Mouse (Mus musculus) forebrain, embryonic 13.5 days (tissue): ENCODE data around the gene Hs2st1. TPM values are rescaled to one million over a fixed set of nuclear protein-coding genes. Genes with fewer than 3 reads are reported as not detected.

Source experiments
- ATAC-seq: fragments of 200-750 bp; cut with Nextera tagmentation; 2 replicates; pipeline ENCODE4 v1.8.0; 2017
- H3K27ac ChIP-seq: fragments of 300-500 bp; sonication (generic); 2 replicates; pipeline ENCODE4 v1.5.1; 2015; ENCODE audit warnings: inconsistent platforms, mild to moderate bottlenecking, moderate library complexity
- H3K27me3 ChIP-seq: fragments of 300-500 bp; sonication (generic); 2 replicates; pipeline ENCODE4 v1.6.1; 2015; ENCODE audit warnings: mild to moderate bottlenecking, inconsistent platforms
- H3K36me3 ChIP-seq: fragments of 300-500 bp; sonication (generic); 2 replicates; pipeline ENCODE4 v1.6.1; 2015; ENCODE audit warnings: mild to moderate bottlenecking, inconsistent platforms; ENCODE audit not compliant: poor library complexity, severe bottlenecking
- H3K4me1 ChIP-seq: fragments of 300-500 bp; sonication (generic); 2 replicates; pipeline ENCODE4 v1.6.1; 2015; ENCODE audit warnings: inconsistent platforms
- H3K4me2 ChIP-seq: fragments of 300-500 bp; sonication (generic); 2 replicates; pipeline ENCODE4 v1.6.1; 2015; ENCODE audit warnings: inconsistent platforms, mild to moderate bottlenecking, moderate library complexity
- H3K4me3 ChIP-seq: fragments of 300-500 bp; sonication (generic); 2 replicates; pipeline ENCODE4 v1.5.1; 2015; ENCODE audit warnings: mild to moderate bottlenecking, inconsistent platforms
- H3K9ac ChIP-seq: fragments of 300-500 bp; sonication (generic); 2 replicates; pipeline ENCODE4 v1.6.1; 2015; ENCODE audit warnings: mild to moderate bottlenecking, inconsistent platforms
- H3K9me3 ChIP-seq: fragments of 300-500 bp; sonication (generic); replicated peaks from 2 replicates; pipeline ENCODE4 v1.6.1; 2016; ENCODE audit warnings: inconsistent platforms
- WGBS: fragments of 180-500 bp; shearing (Covaris S2); methylation state at CpG from one replicate; pipeline ENCODE4 v1.1.7; 2015; 5-methylcytosine and 5-hydroxymethylcytosine counted together
- polyA plus RNA-seq: library from polyadenylated mRNA; unstranded; fragments of >200 nt; fragmentation: Nextera tagmentation; extraction: Ambion mirVana; gene quantifications from 2 replicates; pipeline ENCODE4 v1.2.1, GENCODE M21; 2015

Gene Hs2st1
- polyA plus RNA-seq: 23.3 and 26.2 TPM in 2 replicates

DNA sequence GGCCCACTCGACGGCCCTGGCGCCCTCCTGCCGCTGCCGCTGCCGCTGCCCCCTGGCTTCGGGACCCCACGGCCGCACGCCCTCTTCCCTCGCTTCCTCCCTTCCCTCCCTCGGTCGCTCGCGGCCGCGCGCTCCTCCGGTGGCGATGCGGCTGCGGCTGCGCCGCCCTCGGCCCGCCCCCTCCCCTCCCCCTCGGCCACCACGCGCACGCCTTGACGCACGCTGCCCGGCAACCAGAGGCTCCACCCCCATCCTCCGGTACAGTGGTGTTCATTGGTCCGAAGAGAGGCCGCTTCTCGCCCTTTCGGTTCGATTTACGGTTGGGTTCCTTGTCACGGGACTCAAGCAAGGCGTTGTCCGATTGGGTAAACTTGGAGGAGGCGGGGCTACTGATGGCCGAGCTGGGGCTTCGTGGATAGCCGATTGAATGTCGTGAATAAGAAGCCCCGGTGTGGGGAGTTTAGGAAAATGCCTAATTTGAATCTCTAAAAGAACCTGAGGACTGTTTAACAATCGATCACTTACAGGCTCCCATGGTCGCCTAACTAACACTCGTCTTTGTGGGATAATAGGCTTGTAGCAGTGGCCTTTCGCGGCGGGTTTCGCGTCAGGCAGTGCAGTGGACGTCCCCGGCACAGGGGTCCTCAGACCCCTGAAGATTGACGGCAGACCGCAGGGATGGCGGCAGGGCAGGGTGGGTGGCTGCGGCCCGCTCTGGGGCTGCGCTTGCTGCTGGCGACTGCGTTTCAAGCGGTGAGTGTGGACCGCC lies at the start of gene Hs2st1, which contains the start of gene Selenof:
TSS of gene Hs2st1 (minus strand) at position 135 of the 769 bp plus-strand sequence.
TSS of gene Selenof (plus strand) at position 258 of the 769 bp plus-strand sequence.
- Histone ChIP-seq H3K9ac (peak within 1 kb of the TSS; percentile 97), H3K4me2 (peak within 1 kb of the TSS; percentile 86), H3K27ac (peak within 1 kb of the TSS; percentile 94), H3K36me3 (peaks cover 14% of the 10 kb centered on the region), H3K27me3 (no peaks in the 10 kb centered on the region), H3K4me3 (peak within 1 kb of the TSS; percentile 92), H3K9me3 (no peaks in the 10 kb centered on the region), H3K4me1 (peaks cover 58% of the 10 kb centered on the region)
- ATAC-seq: peak; percentile 98
- WGBS: under 1% methylated on average over 60 of the region's 69 CpGs

DNA sequence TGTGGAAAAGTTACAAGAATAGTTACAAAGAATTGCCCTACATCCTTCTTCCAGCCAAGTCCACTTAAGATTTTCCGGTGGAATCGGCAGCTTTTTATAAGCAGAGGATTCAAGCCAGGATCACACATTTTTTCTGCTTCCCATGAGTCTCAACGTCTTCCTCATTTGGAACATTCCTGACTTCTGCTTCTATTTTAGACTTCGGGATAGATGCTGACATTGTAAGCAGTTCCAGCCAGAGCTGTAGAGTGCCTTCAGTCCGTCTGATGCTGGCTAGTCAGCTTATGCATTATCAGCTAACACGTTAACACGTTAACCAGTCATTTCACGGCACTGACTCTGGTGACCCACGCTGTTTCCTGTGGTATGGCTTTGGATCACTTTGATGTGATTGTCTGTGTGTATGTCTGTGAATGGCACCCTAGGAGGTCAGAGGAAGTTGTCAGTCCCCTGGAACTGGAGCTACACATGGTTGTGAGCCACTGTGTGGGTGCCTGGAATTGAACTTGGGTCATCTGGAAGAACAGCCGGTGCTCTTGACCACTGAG lies 47.7 kb upstream of the Hs2st1 start:
- peaks cover 15% of the 10 kb centered on the region for H3K4me1 ChIP-seq
- no peaks in the 10 kb centered on the region for H3K27me3 ChIP-seq
- no peak overlapping the region for H3K4me3 ChIP-seq
- H3K9me3 ChIP-seq: 0 out of 2 replicates have a peak, but pooled peaks cover 3% of the 10 kb centered on the region
- H3K9ac ChIP-seq: no peak overlapping the region
- H3K27ac ChIP-seq: no peak overlapping the region
- WGBS: 86% methylated on average over 10 of the region's 10 CpGs
- no peak overlapping the region for H3K4me2 ChIP-seq
- no peaks in the 10 kb centered on the region for H3K36me3 ChIP-seq
- no peak for ATAC-seq

DNA sequence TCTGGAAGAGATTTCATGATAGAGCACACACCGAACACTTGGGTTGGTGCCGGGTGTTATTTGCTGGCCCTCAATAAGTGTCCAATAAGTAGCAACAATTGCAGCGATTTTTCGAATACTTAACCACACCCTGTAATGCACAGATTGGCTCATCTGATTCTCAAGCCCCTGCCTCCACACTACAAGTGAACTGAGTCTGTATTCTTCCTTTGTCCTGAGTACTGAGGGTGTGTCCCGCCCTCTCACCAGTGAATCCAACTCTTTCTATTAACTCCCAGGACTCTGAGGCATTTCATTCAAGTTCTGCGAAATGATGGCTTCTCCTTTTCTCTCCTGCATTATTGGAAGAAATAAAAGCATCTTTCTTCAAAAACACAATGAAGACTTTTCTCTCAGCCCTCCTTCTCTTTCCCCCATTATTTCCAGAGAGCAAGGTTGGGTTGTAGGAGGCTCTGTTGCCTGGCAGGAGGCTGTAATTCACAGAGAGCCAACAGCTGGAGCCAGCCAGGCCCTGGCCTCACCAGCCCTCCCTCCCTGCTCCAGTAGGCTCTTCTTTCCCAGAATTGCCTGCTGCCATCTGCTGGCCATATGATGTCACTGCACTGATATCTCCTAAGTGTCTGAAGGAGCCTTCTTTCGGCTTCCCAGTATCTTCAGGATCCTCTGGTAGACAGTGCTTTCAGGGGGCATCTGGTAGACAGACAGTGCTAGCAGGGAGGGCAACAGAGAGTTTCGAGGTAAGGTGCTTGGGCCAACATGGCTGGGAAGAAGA lies 46.9 kb upstream of the Hs2st1 start:
- 0 out of 2 replicates have a peak, but pooled peaks cover 3% of the 10 kb centered on the region for H3K9me3 ChIP-seq
- 29% methylated on average over 8 of the region's 8 CpGs for WGBS
- ATAC-seq: peak; percentile 96
- peaks cover 20% of the 10 kb centered on the region for H3K4me1 ChIP-seq
- H3K27ac ChIP-seq: peak overlapping the region; percentile 6; the same call in 1 of the 2 replicates
- H3K9ac ChIP-seq: no peak overlapping the region
- H3K4me3 ChIP-seq: no peak overlapping the region
- H3K4me2 ChIP-seq: no peak overlapping the region; the same call in 1 of the 2 replicates
- H3K36me3 ChIP-seq: no peaks in the 10 kb centered on the region
- H3K27me3 ChIP-seq: no peaks in the 10 kb centered on the region

DNA sequence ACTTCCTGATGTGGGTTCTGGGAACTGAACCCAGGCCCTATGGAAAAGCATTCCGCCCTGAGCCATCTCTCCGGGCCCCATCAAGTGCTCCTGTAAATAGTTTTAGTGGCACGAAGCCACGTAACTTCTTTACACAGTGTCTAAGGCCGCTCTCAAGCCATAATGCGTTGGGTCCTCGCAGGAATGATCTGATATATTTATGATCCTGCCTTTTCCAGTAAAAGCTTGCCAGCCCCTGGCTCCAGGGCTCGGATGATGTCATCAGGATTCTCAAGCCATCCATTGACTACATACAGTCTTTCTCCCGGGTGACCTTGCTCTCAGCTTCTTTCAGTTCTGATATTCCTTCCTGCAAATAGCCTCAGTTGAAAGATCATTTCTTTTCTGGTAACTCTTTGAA lies 45.5 kb upstream of the Hs2st1 start:
- 83% methylated on average over 9 of the region's 9 CpGs for WGBS
- Histone ChIP-seq H3K9ac (no peak overlapping the region), H3K27me3 (no peaks in the 10 kb centered on the region), H3K9me3 (0 out of 2 replicates have a peak, but pooled peaks cover 3% of the 10 kb centered on the region), H3K4me3 (no peak overlapping the region), H3K4me1 (peaks cover 32% of the 10 kb centered on the region), H3K36me3 (no peaks in the 10 kb centered on the region), H3K4me2 (no peak overlapping the region), H3K27ac (no peak overlapping the region)
- no peak for ATAC-seq

DNA sequence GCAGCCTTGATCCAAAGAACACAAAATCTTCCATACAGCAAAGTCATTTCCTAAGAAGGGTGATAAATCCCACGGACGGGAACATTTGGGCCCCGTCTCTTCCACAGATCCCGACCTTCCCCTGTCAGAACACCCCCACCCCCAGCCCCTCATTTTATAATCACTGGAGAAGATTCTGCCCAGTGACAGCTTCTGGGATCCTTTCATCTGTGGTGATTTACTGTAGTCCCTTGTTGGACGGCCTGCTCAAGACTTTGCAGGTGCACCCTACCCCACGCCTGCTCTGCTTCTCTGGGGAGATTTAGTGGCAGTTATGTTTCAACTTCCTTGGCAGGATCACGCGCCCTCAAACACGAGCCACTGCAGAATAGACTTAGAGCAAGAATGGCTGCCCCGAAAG lies 44.7 kb upstream of the Hs2st1 start:
- H3K4me3 ChIP-seq: no peak overlapping the region
- no peak overlapping the region for H3K4me2 ChIP-seq
- peaks cover 33% of the 10 kb centered on the region for H3K4me1 ChIP-seq
- 0 out of 2 replicates have a peak, but pooled peaks cover 3% of the 10 kb centered on the region for H3K9me3 ChIP-seq
- H3K27me3 ChIP-seq: no peaks in the 10 kb centered on the region
- ATAC-seq: no peak
- WGBS: 86% methylated on average over 10 of the region's 10 CpGs
- H3K27ac ChIP-seq: no peak overlapping the region
- H3K36me3 ChIP-seq: no peaks in the 10 kb centered on the region
- H3K9ac ChIP-seq: no peak overlapping the region

DNA sequence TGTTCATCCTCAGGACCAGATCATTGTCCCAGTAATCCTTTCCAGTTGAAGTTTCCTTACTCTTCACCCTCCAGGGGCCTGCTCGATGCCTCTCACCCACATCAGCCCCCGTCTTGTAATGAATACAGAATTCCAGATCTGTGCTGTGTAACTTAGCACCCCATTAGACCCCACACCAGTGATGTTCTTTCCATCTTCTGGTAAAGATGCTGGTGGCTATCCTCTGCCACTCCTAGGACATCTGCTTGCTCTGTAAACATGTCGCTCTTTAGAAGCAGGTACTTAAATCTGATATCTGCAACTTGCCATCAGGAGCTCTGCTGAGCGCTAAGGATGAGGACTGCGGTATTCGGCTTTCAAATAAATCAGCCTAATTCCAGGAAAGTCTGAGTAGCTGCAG lies 44.3 kb upstream of the Hs2st1 start:
- Histone ChIP-seq H3K27ac (no peak overlapping the region), H3K4me2 (no peak overlapping the region), H3K9ac (no peak overlapping the region), H3K36me3 (no peaks in the 10 kb centered on the region), H3K4me3 (no peak overlapping the region), H3K9me3 (0 out of 2 replicates have a peak, but pooled peaks cover 3% of the 10 kb centered on the region), H3K4me1 (peaks cover 33% of the 10 kb centered on the region), H3K27me3 (no peaks in the 10 kb centered on the region)
- 86% methylated on average over 6 of the region's 6 CpGs for WGBS
- ATAC-seq: no peak

DNA sequence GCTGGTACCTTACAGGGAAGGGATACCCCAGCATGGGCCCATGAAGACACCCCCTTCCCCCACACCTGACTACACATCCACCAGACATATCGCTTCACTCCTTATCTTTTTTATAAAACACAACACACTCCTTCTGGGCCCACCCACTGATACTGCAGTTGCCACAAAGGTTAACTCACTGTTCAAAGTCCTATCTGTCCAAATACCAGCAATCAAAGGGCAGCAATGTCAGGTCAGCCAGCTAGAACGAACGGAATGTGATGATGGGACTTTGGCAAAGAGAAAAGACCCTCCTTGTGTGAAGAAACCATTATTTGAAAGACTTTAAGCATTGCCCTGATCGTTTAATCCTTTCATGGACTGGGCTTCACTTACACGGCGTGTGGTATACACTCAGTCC lies 42.4 kb upstream of the Hs2st1 start:
- ATAC-seq: no peak
- 55% methylated on average over 6 of the region's 6 CpGs for WGBS
- Histone ChIP-seq H3K9ac (no peak overlapping the region), H3K9me3 (no peaks in the 10 kb centered on the region), H3K27ac (no peak overlapping the region), H3K4me2 (no peak overlapping the region), H3K27me3 (no peaks in the 10 kb centered on the region), H3K4me3 (no peak overlapping the region), H3K4me1 (peaks cover 33% of the 10 kb centered on the region), H3K36me3 (no peaks in the 10 kb centered on the region)

DNA sequence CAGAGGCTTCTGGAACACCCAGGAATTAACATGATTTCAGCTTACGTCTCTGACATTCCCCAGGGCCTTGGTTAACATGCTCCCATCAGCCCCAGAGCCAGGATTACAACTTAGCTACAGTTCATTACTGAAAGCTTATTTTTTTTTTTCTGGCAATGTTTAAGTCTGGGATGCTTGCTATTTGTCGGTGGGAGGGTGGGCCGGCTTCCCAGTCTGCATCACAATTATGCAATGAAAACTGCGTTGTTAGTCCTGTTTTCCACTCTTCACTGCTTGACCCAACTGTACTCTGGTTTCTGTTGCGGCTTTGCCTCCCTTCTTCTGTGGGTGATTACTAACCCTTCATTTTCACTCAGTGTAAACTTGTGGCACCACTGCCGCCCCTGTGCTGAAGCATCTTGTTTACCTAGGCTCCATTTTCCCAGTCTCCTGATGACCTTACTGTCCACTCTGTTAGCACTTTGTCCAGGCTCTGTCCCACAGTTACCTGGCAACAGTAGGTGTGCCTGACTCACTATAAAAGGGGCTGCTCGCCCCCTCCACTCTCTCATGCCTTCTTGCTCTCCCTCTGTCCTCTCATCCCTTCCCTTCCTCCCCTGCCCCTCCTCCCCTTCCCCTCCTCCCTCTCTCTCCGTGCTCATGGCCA lies 41.8 kb upstream of the Hs2st1 start:
- peak; percentile 28 for ATAC-seq
- Histone ChIP-seq H3K27me3 (no peaks in the 10 kb centered on the region), H3K27ac (peak overlapping the region; percentile 2; the same call in 1 of the 2 replicates), H3K4me2 (no peak overlapping the region), H3K9me3 (no peaks in the 10 kb centered on the region), H3K4me1 (peaks cover 30% of the 10 kb centered on the region), H3K9ac (no peak overlapping the region), H3K4me3 (no peak overlapping the region), H3K36me3 (no peaks in the 10 kb centered on the region)
- WGBS: 47% methylated on average over 8 of the region's 8 CpGs

DNA sequence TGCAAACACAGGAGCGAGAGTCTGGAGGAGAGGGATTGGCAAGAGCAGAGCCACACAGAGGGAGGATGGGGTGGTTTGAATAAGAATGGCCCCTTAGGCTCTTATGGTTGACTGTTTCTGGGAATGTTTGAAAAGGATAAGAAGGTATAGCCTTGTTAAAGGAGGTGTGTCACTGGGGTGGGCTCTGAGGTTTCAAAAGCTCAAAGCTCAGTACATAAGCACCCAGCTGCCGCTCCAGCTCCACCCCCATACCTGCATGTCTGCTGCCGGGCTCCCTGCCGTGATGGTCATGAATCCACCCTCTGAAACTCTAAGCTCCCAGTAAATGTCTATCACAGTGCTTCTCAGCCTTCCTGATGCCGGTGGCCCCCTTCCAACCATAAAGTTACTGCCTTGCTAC lies 40.8 kb upstream of the Hs2st1 start:
- 43% methylated on average over 5 of the region's 5 CpGs for WGBS
- Histone ChIP-seq H3K4me1 (peaks cover 22% of the 10 kb centered on the region), H3K27me3 (no peaks in the 10 kb centered on the region), H3K4me2 (no peak overlapping the region), H3K9me3 (no peaks in the 10 kb centered on the region), H3K4me3 (no peak overlapping the region), H3K36me3 (no peaks in the 10 kb centered on the region), H3K9ac (no peak overlapping the region), H3K27ac (no peak overlapping the region)
- ATAC-seq: no peak

DNA sequence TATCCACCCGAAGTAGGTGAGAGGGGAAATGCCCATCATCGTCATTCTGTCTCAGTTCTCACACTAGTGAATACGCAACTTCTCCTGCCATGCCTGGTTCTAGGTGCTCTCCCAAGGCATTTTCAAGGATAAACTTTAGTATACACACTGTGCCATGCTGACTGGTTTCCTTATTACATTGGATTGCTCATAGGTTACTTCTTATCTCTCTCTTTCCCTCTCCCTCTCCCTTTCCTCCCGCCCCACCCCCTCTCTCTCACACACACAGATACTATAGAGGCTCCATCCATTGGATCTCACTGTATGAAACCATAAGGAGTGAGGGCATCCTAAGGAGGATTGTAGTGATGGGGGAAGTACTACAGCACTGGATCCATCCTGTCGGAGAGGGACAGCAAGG lies 38.1 kb upstream of the Hs2st1 start:
- Histone ChIP-seq H3K9me3 (no peaks in the 10 kb centered on the region), H3K4me3 (no peak overlapping the region), H3K9ac (no peak overlapping the region), H3K4me2 (no peak overlapping the region), H3K27me3 (no peaks in the 10 kb centered on the region), H3K4me1 (peaks cover 18% of the 10 kb centered on the region), H3K27ac (no peak overlapping the region), H3K36me3 (no peaks in the 10 kb centered on the region)
- ATAC-seq: no peak
- WGBS: 92% methylated on average over 5 of the region's 5 CpGs

DNA sequence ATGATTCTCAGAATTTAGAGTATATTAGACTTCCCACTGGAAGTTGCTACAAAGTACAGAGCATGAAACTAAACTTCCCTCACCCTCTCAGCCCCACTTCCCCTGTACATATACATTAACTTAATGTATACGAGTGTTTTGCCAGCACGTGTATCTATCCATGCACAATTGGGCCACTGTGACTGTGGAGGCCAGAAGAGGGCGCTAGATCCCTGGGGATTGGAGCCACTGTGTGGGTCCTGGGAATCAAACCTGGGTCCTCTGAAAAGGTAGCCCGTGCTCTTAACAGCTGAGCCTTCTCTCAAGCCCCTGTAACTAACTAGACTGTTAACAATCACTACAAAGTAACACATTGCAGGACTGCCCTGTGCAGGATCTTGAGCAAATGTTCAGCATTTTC lies 36.5 kb upstream of the Hs2st1 start:
- H3K27me3 ChIP-seq: no peaks in the 10 kb centered on the region
- no peak overlapping the region for H3K4me3 ChIP-seq
- no peak overlapping the region for H3K27ac ChIP-seq
- no peak for ATAC-seq
- no peak overlapping the region for H3K4me2 ChIP-seq
- WGBS: 72% methylated on average over 4 of the region's 4 CpGs
- H3K9me3 ChIP-seq: no peaks in the 10 kb centered on the region
- no peak overlapping the region for H3K9ac ChIP-seq
- H3K36me3 ChIP-seq: no peaks in the 10 kb centered on the region
- H3K4me1 ChIP-seq: peaks cover 10% of the 10 kb centered on the region
